Mouse (Mus musculus): ENCODE data around the gene Dgkz. TPM values are rescaled to one million over a fixed set of nuclear protein-coding genes. Genes with fewer than 3 reads are reported as not detected.

Dgkz gene
- total RNA-seq (2014; rRNA removed) (99.8 and 144 TPM in 2 replicates), polyA plus RNA-seq (2015; fragmentation: Nextera tagmentation; extraction: Ambion mirVana) (35.1 and 36.6 TPM in 2 replicates)

GRCm38 (mm10) chr2:91975581-91976541, at the start of gene Dgkz:
Dgkz (minus strand) TSS chr2:91975864.
- DNase-seq (ENCODE audit: low spot score) = no peak
- peak within 1 kb of the TSS; percentile 60 for H3K4me2 ChIP-seq (ENCODE audit: low read depth, low read length, poor library complexity, severe bottlenecking)
- 2% methylated on average over 79 of the region's 79 CpGs for whole genome bisulfite sequencing
- peak within 1 kb of the TSS; percentile 42 for H3K9ac ChIP-seq (replicated peaks; ENCODE audit: low read length, poor library complexity, severe bottlenecking)
- peak; percentile 50; the same call in 1 of the 2 replicates for ATAC-seq (ENCODE audit: low FRiP score)
- H3K27ac ChIP-seq (ENCODE audit: low read depth, low read length) = no peak within 1 kb of the TSS
- no peaks in the 10 kb centered on the region for H3K9me3 ChIP-seq (ENCODE audit: low read length)
- no peaks in the 10 kb centered on the region for H3K36me3 ChIP-seq (ENCODE audit: insufficient read depth, low read length)
- TF ChIP-seq CTCF (IDR thresholded peaks at IDR 0.05) = no peak
- H3K4me1 ChIP-seq (ENCODE audit: insufficient read depth, low read length) = peaks cover 11% of the 10 kb centered on the region; the same call in 1 of the 2 replicates
- peaks cover 14% of the 10 kb centered on the region for H3K27me3 ChIP-seq (ENCODE audit: insufficient read depth, low read length)
- H3K4me3 ChIP-seq (ENCODE audit: low read depth, low read length) = peak within 1 kb of the TSS; percentile 45

- Histone ChIP-seq H3K27ac (ENCODE audit: low read depth, low read length) (no peak overlapping the region), H3K27me3 (ENCODE audit: insufficient read depth, low read length) (no peaks in the 10 kb centered on the region), H3K36me3 (ENCODE audit: insufficient read depth, low read length) (no peaks in the 10 kb centered on the region), H3K4me2 (ENCODE audit: low read depth, low read length, poor library complexity, severe bottlenecking) (no peak overlapping the region), H3K9me3 (ENCODE audit: low read length) (no peaks in the 10 kb centered on the region), H3K4me1 (ENCODE audit: insufficient read depth, low read length) (no peaks in the 10 kb centered on the region), H3K4me3 (ENCODE audit: low read depth, low read length) (no peak overlapping the region), H3K9ac (replicated peaks; ENCODE audit: low read length, poor library complexity, severe bottlenecking) (no peak overlapping the region)
- WGBS = 95% methylated on average over 2 of the region's 2 CpGs
- TF ChIP-seq CTCF (IDR thresholded peaks at IDR 0.05) = no peak
- no peak for ATAC-seq (ENCODE audit: low FRiP score)
- no peak for DNase-seq (ENCODE audit: low spot score)
Measured at GRCm38 (mm10) chr2:92025202-92025601, 49.5 kb upstream of the Dgkz start.

- Histone ChIP-seq H3K4me3 (ENCODE audit: low read depth, low read length) (peak within 1 kb of the TSS; percentile 65), H3K27me3 (ENCODE audit: insufficient read depth, low read length) (no peaks in the 10 kb centered on the region), H3K36me3 (ENCODE audit: insufficient read depth, low read length) (no peaks in the 10 kb centered on the region), H3K4me2 (ENCODE audit: low read depth, low read length, poor library complexity, severe bottlenecking) (peak within 1 kb of the TSS; percentile 99), H3K9me3 (ENCODE audit: low read length) (no peaks in the 10 kb centered on the region), H3K4me1 (ENCODE audit: insufficient read depth, low read length) (no peaks in the 10 kb centered on the region), H3K9ac (replicated peaks; ENCODE audit: low read length, poor library complexity, severe bottlenecking) (peak within 1 kb of the TSS; percentile 70), H3K27ac (ENCODE audit: low read depth, low read length) (no peak within 1 kb of the TSS)
- WGBS = 1% methylated on average over 26 of the region's 27 CpGs
- ATAC-seq (ENCODE audit: low FRiP score) (peak; percentile 31; the same call in 1 of the 2 replicates), DNase-seq (ENCODE audit: low spot score) (peak; percentile 77)
- TF ChIP-seq CTCF (IDR thresholded peaks at IDR 0.05) = no peak
Measured at GRCm38 (mm10) chr2:92024274-92024672, 48.6 kb upstream of the Dgkz start, which contains the start of gene Creb3l1. Creb3l1 (minus strand) TSS chr2:92024502.

GRCm38 (mm10) chr2:92023362-92024273, 48.0 kb upstream of the Dgkz start:
- H3K4me3 ChIP-seq (ENCODE audit: low read depth, low read length) = peak overlapping the region; percentile 65
- no peaks in the 10 kb centered on the region for H3K9me3 ChIP-seq (ENCODE audit: low read length)
- WGBS = 5% methylated on average over 49 of the region's 56 CpGs
- H3K36me3 ChIP-seq (ENCODE audit: insufficient read depth, low read length) = no peaks in the 10 kb centered on the region
- DNase-seq (ENCODE audit: low spot score) (peak; percentile 29), ATAC-seq (ENCODE audit: low FRiP score) (peak; percentile 40; the same call in 1 of the 2 replicates)
- H3K27ac ChIP-seq (ENCODE audit: low read depth, low read length) = no peak overlapping the region
- no peaks in the 10 kb centered on the region for H3K4me1 ChIP-seq (ENCODE audit: insufficient read depth, low read length)
- H3K27me3 ChIP-seq (ENCODE audit: insufficient read depth, low read length) = no peaks in the 10 kb centered on the region
- H3K9ac ChIP-seq (replicated peaks; ENCODE audit: low read length, poor library complexity, severe bottlenecking) = peak overlapping the region; percentile 70
- H3K4me2 ChIP-seq (ENCODE audit: low read depth, low read length, poor library complexity, severe bottlenecking) = peak overlapping the region; percentile 99
- TF ChIP-seq CTCF (IDR thresholded peaks at IDR 0.05) = peak; percentile 65

GRCm38 (mm10) chr2:92020676-92021265, 45.1 kb upstream of the Dgkz start:
- Histone ChIP-seq H3K27ac (ENCODE audit: low read depth, low read length) (no peak overlapping the region), H3K36me3 (ENCODE audit: insufficient read depth, low read length) (no peaks in the 10 kb centered on the region), H3K27me3 (ENCODE audit: insufficient read depth, low read length) (no peaks in the 10 kb centered on the region), H3K9ac (replicated peaks; ENCODE audit: low read length, poor library complexity, severe bottlenecking) (no peak overlapping the region), H3K4me1 (ENCODE audit: insufficient read depth, low read length) (no peaks in the 10 kb centered on the region), H3K4me3 (ENCODE audit: low read depth, low read length) (no peak overlapping the region), H3K9me3 (ENCODE audit: low read length) (no peaks in the 10 kb centered on the region), H3K4me2 (ENCODE audit: low read depth, low read length, poor library complexity, severe bottlenecking) (no peak overlapping the region)
- 58% methylated on average over 4 of the region's 4 CpGs for WGBS
- DNase-seq (ENCODE audit: low spot score) (no peak), ATAC-seq (ENCODE audit: low FRiP score) (no peak)
- no peak for TF ChIP-seq CTCF (IDR thresholded peaks at IDR 0.05)

Measured in midbrain, postnatal 0 days (tissue).